Mouse (Mus musculus) spleen, postnatal 36 days (tissue): ENCODE data around the gene Znhit2.

Source experiments
- DNase-seq, 2 experiments: peaks; one replicate each; pipeline ENCODE4 v3.0.0; 2022; ENCODE audit warnings: low spot score in 2 of 2, mixed read lengths in 1 of 2

Znhit2 gene

DNA sequence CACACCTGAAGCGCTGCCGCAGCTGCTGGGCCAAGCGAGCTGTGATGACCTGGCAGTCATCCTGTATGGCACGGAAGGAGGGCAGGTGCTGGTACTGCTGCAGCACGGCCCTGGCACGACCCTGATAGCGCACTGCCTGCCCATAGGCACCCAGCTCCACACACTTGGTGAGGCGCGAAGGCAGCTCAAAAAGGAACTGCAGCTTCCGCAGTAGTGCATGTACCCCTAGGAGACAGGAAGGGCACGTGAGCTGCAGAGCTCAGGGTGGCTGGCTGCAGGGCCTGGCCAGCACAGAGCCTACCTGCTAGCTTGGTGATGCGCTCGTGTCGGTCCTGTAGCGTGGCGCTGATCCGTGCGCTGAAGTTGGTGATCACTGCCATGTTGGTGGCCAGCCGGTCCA, 10.3 kb downstream of the Znhit2 start:
- no peak for DNase-seq

DNA sequence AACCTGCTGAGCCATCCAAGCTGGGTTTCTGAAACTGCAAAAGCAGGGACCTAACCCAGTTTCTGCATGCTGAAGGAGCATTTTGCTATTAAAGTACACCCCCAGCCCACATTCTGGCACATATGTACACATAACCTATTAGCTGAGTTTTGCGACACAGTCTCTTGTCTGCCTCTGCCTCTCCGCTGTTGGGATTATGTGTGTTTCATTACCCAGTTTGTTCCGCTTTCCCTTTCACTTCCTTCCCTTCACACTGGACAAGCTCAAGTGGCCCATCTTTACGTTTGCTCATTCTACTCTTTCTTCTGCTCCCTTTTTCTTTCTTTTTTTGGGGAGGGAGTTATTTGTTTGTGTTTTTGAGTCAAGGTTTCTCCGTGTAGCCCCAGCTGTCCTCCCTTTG, 12.9 kb downstream of the Znhit2 start:
- DNase-seq = no peak

DNA sequence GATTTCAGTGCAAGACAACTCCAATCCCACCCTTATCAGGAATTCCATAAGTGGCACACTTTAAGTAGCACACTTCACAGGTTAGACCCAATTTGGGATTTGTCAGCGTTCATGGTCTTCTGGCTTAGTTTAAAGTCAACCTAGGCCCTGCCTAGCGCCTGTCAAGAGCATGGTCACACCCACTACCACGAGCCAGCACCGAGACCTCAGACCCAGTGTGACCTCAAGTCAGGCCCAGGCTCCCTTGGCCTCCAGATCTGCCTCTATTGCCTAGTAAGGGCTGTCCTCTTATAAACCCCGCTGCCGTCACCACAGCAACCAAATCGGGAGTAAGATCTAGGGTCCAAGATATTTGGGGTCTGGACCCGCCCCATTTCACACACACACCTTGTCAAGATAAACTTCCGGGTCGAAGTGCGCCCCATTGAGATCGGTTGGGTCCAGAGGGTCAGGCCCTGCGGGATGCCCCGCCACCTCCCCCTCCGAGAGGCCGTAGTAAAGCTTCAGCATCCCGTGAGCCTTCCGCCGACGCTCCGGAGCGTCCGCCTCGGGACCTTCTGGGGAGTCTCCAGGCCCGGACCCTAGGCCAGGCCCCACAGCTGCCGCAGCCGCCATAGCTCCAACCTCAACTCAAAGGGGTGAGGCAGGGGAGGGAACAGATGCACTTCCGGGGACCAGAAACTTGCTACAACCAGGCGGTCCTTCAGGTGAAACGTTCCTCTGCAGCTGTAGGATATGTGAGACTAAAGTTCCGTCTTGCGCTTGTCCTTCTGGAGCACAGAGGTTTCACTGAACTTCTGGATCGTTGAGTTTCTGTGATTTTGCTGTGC, 15.8 kb downstream of the Znhit2 start, which contains the start of gene Vps51:
Gene Vps51, minus strand, starts transcription at position 668 of the 830 bp plus-strand sequence.
- DNase-seq = peak; percentile 83

DNA sequence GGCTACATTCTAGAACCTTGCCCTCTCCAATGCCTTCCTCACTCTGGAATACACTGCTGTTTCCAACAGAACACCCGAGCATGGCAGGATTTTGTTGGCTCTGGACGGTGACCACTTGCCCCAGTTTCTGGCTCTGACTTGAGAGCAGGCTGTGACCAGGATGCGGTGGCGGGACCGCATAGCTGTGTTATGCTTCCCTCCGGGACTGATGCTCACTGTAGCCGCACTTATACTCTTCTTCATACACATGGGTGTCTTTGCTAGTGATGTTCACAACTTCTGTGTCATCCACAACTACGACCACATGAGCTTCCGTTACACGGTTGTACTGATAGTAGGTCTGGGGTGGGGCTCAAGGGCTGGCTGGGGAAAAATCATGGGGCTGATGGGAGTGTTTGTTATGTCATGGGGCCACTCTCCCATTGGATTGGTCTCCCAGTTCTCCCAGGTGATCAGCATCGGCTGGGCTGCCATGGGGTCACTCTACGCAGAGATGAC, 19.0 kb downstream of the Znhit2 start, which contains the start of gene Tmem262:
Gene Tmem262, plus strand, starts transcription at position 51 of the 498 bp plus-strand sequence.
- no peak for DNase-seq

DNA sequence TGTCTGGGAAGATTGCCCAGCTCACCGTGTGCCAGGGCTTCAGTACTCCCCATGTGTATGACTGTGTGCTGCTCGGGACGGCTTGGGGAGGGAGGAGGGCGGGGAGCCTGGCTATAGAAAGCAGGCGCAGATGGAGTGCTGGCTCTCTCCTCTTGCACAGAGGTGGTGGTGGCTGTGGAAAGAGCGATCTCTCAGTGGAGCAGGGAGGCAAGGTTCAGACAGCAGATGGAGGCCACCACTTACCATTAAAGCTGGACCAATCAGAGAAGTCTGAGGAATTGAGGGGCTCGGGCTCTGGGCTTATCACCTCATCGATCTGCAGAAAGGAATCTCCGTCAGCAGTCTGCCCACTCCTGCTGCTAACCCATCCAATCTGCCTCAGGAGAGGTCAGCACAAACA, 21.2 kb downstream of the Znhit2 start, which contains the start of gene Gm28374:
Gene Gm28374, minus strand, starts transcription at position 101 of the 400 bp plus-strand sequence.
- DNase-seq = no peak

DNA sequence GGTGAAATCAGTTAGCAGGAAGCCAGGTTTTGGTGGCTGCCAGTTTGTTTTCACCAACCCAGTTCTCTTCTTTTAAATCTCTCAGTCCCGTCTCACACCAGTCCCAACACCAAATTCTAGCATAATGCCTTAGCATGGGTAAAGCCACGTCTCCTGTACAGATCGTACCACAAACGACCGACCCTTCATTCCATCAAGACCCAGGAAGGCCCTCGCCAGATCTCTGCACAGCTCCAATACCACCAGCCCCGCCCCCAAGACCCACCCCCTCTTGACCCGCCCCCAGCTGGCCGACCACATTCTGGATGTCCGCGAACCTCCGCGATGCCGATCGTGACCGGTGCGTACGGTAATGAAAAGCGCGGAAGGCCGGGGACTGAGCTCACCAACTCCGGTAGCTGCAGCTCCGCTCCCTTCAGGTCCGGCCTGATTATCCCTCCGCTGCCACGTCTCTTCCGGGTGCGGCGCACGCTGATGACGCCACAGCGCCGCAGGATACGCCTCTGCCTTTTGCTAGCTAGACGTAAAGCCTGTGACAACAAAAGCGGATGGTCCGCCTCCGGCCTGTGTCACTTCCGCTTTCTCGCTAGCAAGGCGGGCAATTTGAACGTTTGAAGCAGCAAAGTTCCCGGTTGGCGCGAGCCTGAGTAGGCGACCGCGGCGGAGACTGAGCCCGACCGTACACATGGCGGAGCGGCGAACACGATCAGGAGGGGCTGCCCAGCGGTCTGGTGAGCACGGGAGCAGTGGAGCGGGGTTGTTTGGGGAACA, 23.7 kb downstream of the Znhit2 start, which contains the start of the genes Zfpl1 and Cdca5:
Gene Zfpl1, minus strand, starts transcription at position 479 of the 771 bp plus-strand sequence.
Gene Cdca5, plus strand, starts transcription at position 506 of the 771 bp plus-strand sequence.
- DNase-seq = peak; percentile 96 to 97

DNA sequence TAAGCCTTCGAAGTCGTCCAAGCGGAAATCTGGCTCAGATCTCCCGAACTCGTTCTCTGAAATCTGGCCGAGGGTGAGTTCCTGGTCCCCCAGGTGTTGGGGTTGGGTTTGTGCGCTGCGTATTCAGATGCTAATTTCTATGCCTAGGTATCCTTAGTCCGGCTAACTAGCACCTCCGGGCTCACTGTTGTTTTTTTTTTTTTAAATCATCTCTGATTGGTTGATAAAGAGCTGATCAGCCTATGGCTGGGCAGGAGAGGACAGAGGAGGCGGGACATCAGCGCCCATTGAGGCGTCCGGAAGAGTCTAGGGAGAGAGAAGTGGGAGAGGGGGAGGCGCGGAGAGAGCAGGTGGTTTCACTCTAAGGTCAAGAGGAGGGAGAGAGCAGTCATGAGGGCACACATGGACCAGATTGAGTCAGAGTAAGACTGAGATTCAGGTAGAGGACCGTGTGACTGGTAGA, 24.5 kb downstream of the Znhit2 start:
- DNase-seq = peak; percentile 66 to 80

DNA sequence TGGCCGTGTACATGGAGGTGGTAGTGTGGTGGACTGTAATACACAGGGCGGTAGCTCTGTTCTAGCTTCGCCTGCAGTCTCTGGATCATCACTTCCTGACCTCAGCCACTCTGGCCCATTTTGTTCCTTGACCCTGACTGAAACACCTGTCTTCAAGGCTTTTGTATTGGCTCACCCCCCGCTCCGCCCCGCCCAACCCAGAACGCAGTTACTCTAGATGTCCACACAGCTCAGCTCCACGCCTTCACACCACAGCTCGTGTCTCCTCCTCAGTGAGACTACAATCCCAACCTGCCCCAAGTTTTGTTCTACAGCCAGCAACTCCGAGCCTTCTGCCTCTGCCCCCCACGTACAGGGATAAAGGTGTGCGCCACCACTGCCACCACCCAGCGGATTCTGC, 27.8 kb downstream of the Znhit2 start:
- DNase-seq = no peak

DNA sequence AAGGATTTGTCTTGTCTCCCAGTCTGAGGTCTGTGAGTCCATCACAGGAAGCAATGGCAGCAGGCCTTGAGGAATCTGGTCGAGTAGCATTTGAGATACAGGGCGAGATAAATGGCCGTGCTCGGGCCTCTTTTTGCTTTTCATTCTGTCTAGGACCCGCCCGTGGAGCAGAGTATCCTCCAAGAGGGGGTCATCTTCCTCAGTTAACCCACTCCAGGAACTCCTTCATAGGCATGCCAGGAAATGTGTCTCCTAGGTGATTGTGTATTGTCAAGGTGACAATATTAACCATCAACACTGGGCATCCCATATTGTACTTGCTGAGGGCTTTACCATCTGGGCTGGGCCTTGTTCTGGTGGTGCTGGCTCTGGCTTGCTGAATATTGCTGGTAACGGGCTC, 33.1 kb downstream of the Znhit2 start, which contains the start of gene AC131692.1:
Gene AC131692.1, plus strand, starts transcription at position 301 of the 400 bp plus-strand sequence.
- no peak for DNase-seq

DNA sequence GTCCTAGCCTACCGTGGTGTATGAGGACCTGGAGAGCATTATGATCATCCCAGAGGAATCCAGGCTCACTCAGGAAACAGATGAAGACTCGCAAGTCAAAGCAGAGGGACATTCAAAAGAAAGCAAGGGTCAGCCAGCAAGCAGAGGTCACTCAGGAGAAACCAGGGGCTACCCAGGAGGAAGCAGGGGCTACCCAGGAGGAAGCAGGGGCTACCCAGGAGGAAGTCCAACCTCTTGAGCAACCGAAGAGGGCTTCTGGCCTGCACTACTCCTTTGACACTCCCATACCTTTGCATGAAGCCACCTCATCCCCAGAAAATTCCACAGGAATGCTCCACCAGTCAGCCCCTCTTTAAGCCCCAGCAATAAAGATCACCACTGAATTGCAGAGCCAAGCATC, 36.9 kb downstream of the Znhit2 start:
- DNase-seq = no peak

DNA sequence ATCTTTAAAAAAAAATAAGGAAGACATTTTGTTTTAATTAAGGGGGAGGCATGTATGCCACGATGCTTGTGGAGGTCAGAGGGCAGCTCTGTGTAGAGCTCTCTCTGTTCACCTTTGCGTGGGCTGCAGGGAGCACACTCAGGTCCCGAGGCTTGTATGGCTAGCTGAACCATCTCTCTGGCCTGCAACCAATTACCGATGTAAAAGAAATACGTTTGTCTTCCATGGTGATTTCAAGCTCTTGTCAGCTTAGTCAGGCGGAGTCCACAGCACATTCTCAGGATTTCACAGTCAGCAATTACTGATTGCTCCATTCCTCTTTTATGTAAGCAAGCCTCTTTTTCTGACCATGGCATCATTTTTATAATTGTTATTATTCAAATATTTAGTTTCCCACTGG, 40.2 kb downstream of the Znhit2 start:
- no peak for DNase-seq

DNA sequence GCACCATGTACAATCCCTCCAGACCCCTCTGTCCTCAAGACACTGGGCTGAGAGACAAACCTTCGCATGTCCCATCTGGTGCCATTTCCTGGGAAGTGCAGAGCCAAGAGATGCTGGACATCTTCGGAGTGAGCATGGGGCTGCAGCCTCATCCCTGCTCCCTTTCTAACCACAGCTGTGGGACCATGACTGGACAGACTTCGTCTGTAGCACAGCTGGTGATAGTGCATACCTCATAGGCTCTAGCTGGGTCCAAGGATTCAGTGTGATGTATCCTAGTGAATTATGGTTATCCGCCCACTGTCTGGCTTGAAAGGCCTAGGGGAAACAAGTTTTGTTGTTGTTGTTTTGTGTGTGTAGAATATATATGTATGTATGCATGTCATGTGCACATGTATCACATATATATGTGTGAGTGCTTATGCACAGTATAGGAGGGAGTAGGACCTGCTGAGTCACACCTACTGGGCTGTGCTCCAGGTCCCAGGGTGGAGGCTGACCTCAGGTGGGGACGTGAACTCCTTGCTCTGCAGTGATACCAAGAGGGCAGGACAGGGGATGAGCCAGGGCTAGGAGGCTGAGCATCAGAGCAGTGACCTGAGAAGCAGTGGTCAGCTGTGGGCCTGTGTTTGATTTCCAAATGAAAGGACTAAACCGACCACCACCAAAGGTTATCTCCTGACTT, 41.3 kb downstream of the Znhit2 start:
- peak; percentile 62 to 78 for DNase-seq

DNA sequence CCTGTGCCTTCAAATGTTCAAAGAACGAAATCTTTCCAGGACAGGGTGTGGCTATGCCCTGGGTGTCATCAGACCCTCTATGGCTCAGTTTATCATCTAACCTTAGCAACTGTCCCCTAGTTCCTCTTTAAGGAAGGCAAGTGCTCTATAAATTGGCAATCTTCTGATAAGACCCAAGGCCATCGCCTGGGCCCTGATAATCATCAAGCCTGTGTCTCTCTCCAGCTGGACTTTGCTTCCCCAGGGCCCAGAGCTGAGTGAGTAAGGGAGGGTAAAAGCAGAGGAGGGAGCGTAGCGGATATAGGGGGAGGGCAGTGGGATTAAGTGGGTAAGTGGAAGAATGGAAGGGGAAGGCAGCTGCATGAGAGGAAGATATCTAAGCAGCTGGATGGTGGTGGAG, 43.5 kb downstream of the Znhit2 start:
- no peak for DNase-seq

DNA sequence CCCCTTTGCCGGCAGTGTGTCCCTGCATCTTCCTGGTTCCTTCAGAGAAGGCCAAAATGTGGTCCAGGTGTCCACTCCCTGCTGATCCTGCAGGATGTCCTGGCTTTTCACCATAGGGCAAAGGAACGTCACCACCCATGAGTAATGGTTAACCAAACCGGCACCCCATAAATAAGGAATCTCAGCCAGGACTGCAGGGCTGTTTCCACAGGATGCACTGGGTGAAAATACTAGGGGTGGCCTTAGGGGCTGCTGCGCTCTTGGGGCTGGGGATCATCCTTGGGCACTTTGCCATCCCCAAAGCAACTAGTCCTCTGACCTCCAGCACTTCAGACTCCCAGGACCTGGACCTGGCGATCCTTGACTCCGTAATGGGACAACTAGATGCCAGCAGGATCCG, 44.6 kb downstream of the Znhit2 start, which contains the start of gene Naaladl1:
Gene Naaladl1, plus strand, starts transcription at position 197 of the 400 bp plus-strand sequence.
- DNase-seq = no peak
